Mouse (Mus musculus) Patski (cell line): Measurements from ENCODE around the gene Hcn2. TPM values are rescaled to one million over a fixed set of nuclear protein-coding genes. Genes with fewer than 3 reads are reported as not detected.

ENCODE experiments used
- ATAC-seq: fragments of 100-300 bp; one replicate; pipeline ENCODE4 v1.8.0; 2021
- CTCF ChIA-PET: fragments of 350-600 bp; sonication (Branson Sonifier 250); formaldehyde crosslinking; loops from one replicate; lab custom pipeline; 2022; ENCODE audit warnings: inconsistent platforms; lab: Charles Lee
- POLR2A ChIA-PET: fragments of 350-600 bp; sonication (Branson Sonifier 250); formaldehyde crosslinking; loops from one replicate; lab custom pipeline; 2022; ENCODE audit warnings: antibody characterized with exemption, inconsistent platforms; lab: Charles Lee
- DNase-seq: peaks from one replicate; pipeline ENCODE4 v3.0.0-alpha.2; 2011; ENCODE audit warnings: low read depth, low spot score
- H3K27me3 ChIP-seq: fragments of 371-371 bp; one replicate; pipeline ENCODE4 v1.5.1; 2021
- CTCF ChIP-seq: fragments of 100-300 bp; IDR thresholded peaks from one replicate; pipeline ENCODE4 v1.5.1; 2021
- in situ Hi-C: fragments of 300-500 bp; cut with MboI; formaldehyde crosslinking; loops from 3 replicates; pipeline ENCODE4 v1.11.1; 2018; ENCODE audit warnings: low pct_unique_long_range_greater_than_20kb, mixed read lengths
- polyA plus RNA-seq: library from polyadenylated mRNA; unstranded; gene quantifications from one replicate; pipeline ENCODE4 v1.2.3, GENCODE M21; 2021

Gene Hcn2
- polyA plus RNA-seq, 1 experiment from 2014 or later, result 15.4 TPM

- in situ Hi-C loops, result loop anchor here (10.0 kb wide), 1 partner anchor 85 kb away; no protein-coding TSS in a partner anchor
- ChIA-PET POLR2A (interaction anchor here (0.7 to 1.9 kb wide), 2 partner anchors 12 to 66 kb away, joined by 5 to 8 read pairs; no protein-coding TSS in a partner anchor), CTCF (interaction anchor here (0.6 to 2.7 kb wide), 11 partner anchors 9 to 75 kb away, joined by 3 to 21 read pairs (median 4); partner anchors contain the start of genes Misp and Rnf126)
- no peaks in the 10 kb centered on the region for H3K27me3 ChIP-seq
- TF ChIP-seq CTCF, result no peak
- peak; percentile 87 for ATAC-seq
- DNase-seq, result peak; percentile 88
These were observed 63.6 kb downstream of the Hcn2 start for GRCm38 (mm10) chr10:79779784-79780663.

DNA sequence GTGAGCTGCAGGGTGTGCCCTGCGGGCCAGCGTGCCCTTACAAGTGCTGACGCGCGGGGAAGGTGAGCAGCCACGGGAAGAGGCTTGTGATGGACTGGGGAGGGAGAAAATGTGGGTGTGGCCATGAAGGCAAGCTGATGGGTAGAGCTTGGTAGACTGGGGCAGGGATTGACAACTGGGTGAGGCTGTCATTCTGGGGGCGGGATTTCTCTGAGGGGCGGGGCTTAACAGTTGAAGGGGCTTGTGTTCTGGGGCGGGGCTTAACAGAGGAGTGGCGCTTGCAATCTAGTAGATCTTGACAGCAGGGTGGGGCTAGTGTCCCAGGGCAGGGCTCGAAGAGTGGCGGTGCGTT, 64.2 kb downstream of the Hcn2 start:
- in situ Hi-C loops, result loop anchor here (10.0 kb wide), 1 partner anchor 86 kb away; no protein-coding TSS in a partner anchor
- no peak for TF ChIP-seq CTCF
- DNase-seq, result no peak
- H3K27me3 ChIP-seq, result no peaks in the 10 kb centered on the region
- ATAC-seq, result peak; percentile 51
- ChIA-PET CTCF (interaction anchor here (0.6 to 2.7 kb wide), 10 partner anchors 8 to 75 kb away, joined by 3 to 21 read pairs (median 4); partner anchors contain the start of genes Misp and Rnf126), POLR2A (interaction anchor here (0.7 kb wide), 1 partner anchor 67 kb away, joined by 5 read pairs; no protein-coding TSS in a partner anchor)

DNA sequence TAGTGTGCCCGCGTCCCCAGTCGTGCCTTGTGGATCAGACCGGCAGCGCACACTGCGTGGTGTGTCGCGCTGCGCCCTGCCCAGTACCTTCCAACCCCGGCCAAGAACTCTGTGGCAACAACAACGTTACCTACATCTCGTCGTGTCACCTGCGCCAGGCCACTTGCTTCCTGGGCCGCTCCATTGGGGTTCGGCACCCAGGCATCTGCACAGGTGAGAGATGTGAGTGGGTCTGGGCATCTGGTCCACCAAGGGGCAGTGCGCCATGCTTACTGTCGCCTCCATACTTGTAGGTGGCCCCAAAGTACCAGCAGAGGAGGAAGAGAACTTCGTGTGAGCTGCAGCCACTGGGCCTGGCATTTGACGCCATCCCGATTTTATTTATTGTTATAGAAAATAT, 64.7 kb downstream of the Hcn2 start:
- in situ Hi-C loops, result loop anchor here (10.0 kb wide), 1 partner anchor 86 kb away; no protein-coding TSS in a partner anchor
- ATAC-seq (no peak), DNase-seq (no peak)
- TF ChIP-seq CTCF, result no peak
- ChIA-PET CTCF (interaction anchor here (2.7 kb wide), 1 partner anchor 8 kb away, joined by 12 read pairs; no protein-coding TSS in a partner anchor), POLR2A (no interaction called here)
- H3K27me3 ChIP-seq, result no peaks in the 10 kb centered on the region

- ATAC-seq, result no peak
- DNase-seq, result no peak
- no peak for TF ChIP-seq CTCF
- no peaks in the 10 kb centered on the region for H3K27me3 ChIP-seq
- CTCF ChIA-PET, result no interaction called here
- in situ Hi-C loops, result loop anchor here (10.0 kb wide), 1 partner anchor 87 kb away; no protein-coding TSS in a partner anchor
- POLR2A ChIA-PET, result no interaction called here
These were observed 65.5 kb downstream of the Hcn2 start for GRCm38 (mm10) chr10:79781956-79782355.

GRCm38 (mm10) chr10:79783050-79783449, 66.6 kb downstream of the Hcn2 start:
- TF ChIP-seq CTCF, result no peak
- in situ Hi-C loops, result loop anchor here (10.0 kb wide), 1 partner anchor 88 kb away; no protein-coding TSS in a partner anchor
- ATAC-seq (no peak), DNase-seq (no peak)
- no peaks in the 10 kb centered on the region for H3K27me3 ChIP-seq
- ChIA-PET POLR2A (interaction anchor here (0.6 kb wide), 1 partner anchor 19 kb away, joined by 3 read pairs; no protein-coding TSS in a partner anchor), CTCF (no interaction called here)

DNA sequence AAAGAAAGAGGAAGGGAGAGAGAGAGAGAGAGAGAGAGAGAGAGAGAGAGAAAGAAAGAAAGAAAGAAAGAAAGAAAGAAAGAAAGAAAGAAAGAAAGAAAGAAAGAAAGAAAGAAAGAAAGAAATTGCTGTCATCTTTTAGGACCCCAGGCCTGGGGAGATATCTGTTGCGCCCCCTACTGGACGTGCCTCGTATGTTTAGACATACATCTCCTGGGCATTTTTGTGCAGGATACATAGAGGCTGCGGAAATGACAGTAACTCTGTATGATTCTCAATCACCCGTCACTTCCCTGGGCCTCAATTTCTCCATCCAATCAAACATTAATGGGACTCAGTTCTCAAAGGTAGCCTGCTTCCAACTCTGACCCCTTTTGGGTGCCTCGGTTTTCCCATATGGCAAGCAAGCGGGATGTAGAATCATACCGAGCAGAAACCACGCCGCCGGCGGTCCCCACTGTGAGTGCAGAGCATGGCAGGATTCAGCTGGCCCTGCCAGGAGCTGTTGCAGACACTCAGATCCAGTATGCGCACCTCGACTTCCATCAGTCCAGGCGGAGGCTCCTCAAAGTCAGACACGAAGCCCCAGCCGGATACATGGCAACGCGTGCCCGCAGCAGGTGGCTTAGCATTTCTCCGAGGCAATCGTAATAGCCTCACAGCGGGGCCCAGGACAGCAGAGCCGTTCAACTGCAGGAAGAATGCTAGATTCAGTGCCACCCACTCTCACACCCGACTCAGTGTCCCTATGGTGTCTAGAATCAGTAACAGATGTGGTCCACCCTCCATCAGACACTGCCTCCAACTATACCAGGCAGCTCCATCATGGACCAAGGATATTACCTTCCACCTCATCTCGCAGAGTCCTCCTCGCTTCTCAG, 67.7 kb downstream of the Hcn2 start:
- ChIA-PET POLR2A (no interaction called here), CTCF (interaction anchor here (1.4 to 2.0 kb wide), 3 partner anchors 16 to 29 kb away, joined by 4 to 11 read pairs (median 4); no protein-coding TSS in a partner anchor)
- TF ChIP-seq CTCF, result no peak
- ATAC-seq (no peak), DNase-seq (no peak)
- in situ Hi-C loops, result loop anchor here (10.0 kb wide), 1 partner anchor 89 kb away; no protein-coding TSS in a partner anchor
- no peaks in the 10 kb centered on the region for H3K27me3 ChIP-seq

Other genes starting within 250 kb of the Hcn2 start
- gene Vmn2r83, start 247.9 kb upstream of the Hcn2 start, polyA plus RNA-seq, result not detected
- 48.1 TPM for gene Plpp2, start 182.8 kb upstream of the Hcn2 start, polyA plus RNA-seq
- 38.6 TPM for gene Mier2, start 161.4 kb upstream of the Hcn2 start, polyA plus RNA-seq
- gene Theg, start 129.3 kb upstream of the Hcn2 start, polyA plus RNA-seq, result not detected
- gene C2cd4c, start 102.6 kb upstream of the Hcn2 start, polyA plus RNA-seq, result not detected
- 0.04 TPM for gene Shc2, start 78.7 kb upstream of the Hcn2 start, polyA plus RNA-seq
- gene Odf3l2, start 70.9 kb upstream of the Hcn2 start, polyA plus RNA-seq, result not detected
- not detected for gene Madcam1, start 52.1 kb upstream of the Hcn2 start, polyA plus RNA-seq
- gene Tpgs1, start 47.3 kb upstream of the Hcn2 start, polyA plus RNA-seq, result 62.4 TPM
- gene Cdc34, start 34.4 kb upstream of the Hcn2 start, polyA plus RNA-seq, result 72.2 TPM
- 0.47 TPM for gene Gzmm, start 27.6 kb upstream of the Hcn2 start, polyA plus RNA-seq
- 1,052 TPM for gene Bsg, start 12.1 kb upstream of the Hcn2 start, polyA plus RNA-seq
- gene Polrmt, start 29.9 kb downstream of the Hcn2 start, polyA plus RNA-seq, result 44.6 TPM
- 0.63 TPM for gene Fgf22, start 38.4 kb downstream of the Hcn2 start, polyA plus RNA-seq
- 58.5 TPM for gene Rnf126, start 50.3 kb downstream of the Hcn2 start, polyA plus RNA-seq
- 2.3 TPM for gene Fstl3, start 60.6 kb downstream of the Hcn2 start, polyA plus RNA-seq
- not detected for gene Prss57, start 74.3 kb downstream of the Hcn2 start, polyA plus RNA-seq
- 141 TPM for gene Palm, start 76.9 kb downstream of the Hcn2 start, polyA plus RNA-seq
- 0.17 TPM for gene Misp, start 104.4 kb downstream of the Hcn2 start, polyA plus RNA-seq
- 349 TPM for gene Ptbp1, start 137.8 kb downstream of the Hcn2 start, polyA plus RNA-seq
- 7.5 TPM for gene Prtn3, start 157.8 kb downstream of the Hcn2 start, polyA plus RNA-seq
- gene Plppr3, start 158.0 kb downstream of the Hcn2 start, polyA plus RNA-seq, result 34.6 TPM
- gene Elane, start 169.6 kb downstream of the Hcn2 start, polyA plus RNA-seq, result not detected
- not detected for gene Cfd, start 174.2 kb downstream of the Hcn2 start, polyA plus RNA-seq
- 27.1 TPM for gene Med16, start 192.3 kb downstream of the Hcn2 start, polyA plus RNA-seq
- not detected for gene Gm26602, start 194.2 kb downstream of the Hcn2 start, polyA plus RNA-seq
- gene Kiss1r, start 200.3 kb downstream of the Hcn2 start, polyA plus RNA-seq, result 2.1 TPM
- gene R3hdm4, start 204.6 kb downstream of the Hcn2 start, polyA plus RNA-seq, result 101 TPM
- 5.9 TPM for gene Arid3a, start 210.4 kb downstream of the Hcn2 start, polyA plus RNA-seq
- gene Wdr18, start 243.5 kb downstream of the Hcn2 start, polyA plus RNA-seq, result 45.4 TPM